Mouse (Mus musculus) brain, embryonic 14.5 days (tissue): ENCODE results near the gene Afdn. TPM values are rescaled to one million over a fixed set of nuclear protein-coding genes. Genes with fewer than 3 reads are reported as not detected.
A peak's percentile ranks its signal among the peaks of the same experiment; 100 is the strongest.

Experiments used
- DNase-seq: peaks from one replicate; pipeline ENCODE4 v3.0.0-alpha.2; 2011; ENCODE audit warnings: low read depth
- CTCF ChIP-seq: fragments of 200-500 bp; IDR thresholded peaks from 2 replicates; pipeline ENCODE4 v1.5.1; 2012; ENCODE audit warnings: inconsistent platforms, mild to moderate bottlenecking, moderate library complexity, borderline replicate concordance; ENCODE audit not compliant: insufficient read depth, insufficient read length; ENCODE audit errors: extremely low read depth
- POLR2A ChIP-seq: fragments of 200-500 bp; IDR thresholded peaks from 2 replicates; pipeline ENCODE4 v1.6.1; 2012; ENCODE audit warnings: mild to moderate bottlenecking, inconsistent platforms, borderline replicate concordance; ENCODE audit not compliant: poor library complexity, insufficient read depth, insufficient read length, severe bottlenecking; ENCODE audit errors: extremely low read depth
- polyA plus RNA-seq: library from polyadenylated mRNA; depleted of rRNA; stranded (reverse); fragments of >200 nt; gene quantifications from 2 replicates; pipeline ENCODE4 v1.2.3, GENCODE M21; 2012

Afdn gene
- polyA plus RNA-seq, 1 experiment: 138 TPM

DNA sequence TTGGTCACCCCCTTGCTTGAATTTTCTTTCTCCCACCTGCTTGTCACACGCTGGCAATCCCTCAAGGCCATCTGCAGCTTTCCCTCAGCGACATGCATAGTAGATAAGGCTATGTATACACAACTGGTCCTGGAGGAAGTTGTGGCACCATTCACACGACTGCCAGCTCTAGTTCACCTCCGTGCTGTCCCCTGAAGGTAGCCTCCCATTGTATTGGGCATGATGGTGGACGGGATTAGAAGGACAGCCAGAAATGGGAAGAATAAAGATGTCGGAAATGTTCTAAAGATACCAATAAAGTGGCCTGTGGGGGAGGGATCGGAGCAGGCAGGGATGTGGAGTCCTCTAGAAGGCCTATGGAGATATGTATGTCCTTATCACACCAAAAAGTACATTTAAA lies 18.7 kb upstream of the Afdn start:
- DNase-seq: no peak
- TF ChIP-seq CTCF: no peak
- TF ChIP-seq POLR2A: no peak

DNA sequence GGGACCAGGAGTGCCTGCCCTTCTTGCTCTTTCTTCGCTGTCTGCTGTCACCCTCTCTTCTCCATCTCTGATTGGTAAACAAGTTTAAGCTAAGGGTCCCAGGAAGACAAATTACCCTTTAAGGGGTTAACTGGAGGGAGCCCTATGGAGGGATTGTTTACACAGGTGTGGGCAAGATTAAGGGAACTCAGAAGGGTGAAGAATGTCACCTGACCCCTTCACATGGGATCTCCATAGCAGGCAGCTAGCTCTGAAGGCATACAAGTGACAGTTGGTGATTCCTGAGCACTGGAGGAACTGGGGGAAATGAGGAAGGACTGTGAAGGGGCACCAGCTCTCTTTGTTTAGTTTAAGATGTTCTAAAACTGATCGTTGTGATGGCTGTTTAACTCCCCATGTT lies 18.0 kb upstream of the Afdn start:
- DNase-seq: no peak
- TF ChIP-seq POLR2A (no peak), CTCF (no peak)

DNA sequence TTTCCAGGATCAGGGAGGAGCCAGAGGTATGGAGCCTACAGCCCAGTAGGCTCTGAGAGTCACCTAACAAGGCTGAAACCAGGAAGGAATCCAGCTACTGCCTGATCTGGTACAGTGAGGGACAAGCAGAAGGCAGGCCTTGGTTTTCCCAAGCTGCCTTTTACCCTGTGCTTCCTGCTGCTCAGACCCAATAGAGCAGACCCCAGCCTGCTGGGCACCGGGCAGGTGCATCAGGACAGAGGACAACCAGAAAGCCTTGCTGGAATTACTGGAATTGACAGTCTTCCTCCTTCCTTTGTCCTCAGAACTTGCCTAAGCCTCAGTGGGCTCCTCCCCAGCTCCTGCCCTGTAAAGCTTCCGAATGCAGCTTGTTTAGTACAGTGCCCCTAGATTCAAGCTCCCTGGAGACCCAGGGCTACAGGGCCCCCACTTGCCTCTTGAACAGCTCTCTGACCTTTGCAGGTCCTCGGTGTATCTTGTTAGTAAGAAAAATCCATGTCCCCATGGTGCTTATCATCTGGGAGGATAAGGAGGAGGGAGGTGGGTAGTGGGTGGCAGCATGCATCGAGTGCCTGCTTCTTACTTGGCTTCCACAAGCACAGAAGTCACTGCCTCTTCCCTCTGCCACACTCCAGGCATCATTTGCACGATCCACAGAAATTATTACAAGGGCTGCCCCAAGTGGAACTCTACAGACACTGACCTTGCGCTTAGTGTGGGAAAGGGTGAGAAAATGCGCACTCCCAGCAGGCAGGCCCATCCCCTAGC lies 17.2 kb upstream of the Afdn start:
- no peak for TF ChIP-seq POLR2A
- TF ChIP-seq CTCF: no peak
- no peak for DNase-seq

DNA sequence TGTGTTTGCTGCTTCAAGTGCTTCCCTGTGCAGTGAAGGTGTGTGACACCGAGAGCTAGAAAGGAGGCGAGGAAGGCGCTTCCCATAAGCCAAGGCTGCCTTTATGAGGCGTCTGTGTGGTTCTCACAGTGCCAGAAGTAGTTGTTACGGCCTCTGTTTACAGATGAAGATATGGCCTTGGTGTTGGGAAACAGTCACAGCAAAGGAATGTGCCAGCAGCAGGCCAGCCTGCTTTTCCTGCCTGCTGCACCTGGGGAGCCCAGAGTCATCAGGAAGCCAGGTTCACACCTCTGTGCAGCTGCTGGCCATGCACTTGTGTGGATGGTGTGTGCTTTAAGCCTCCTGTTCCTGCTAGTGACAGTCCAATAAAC lies 16.6 kb upstream of the Afdn start:
- DNase-seq: no peak
- no peak for TF ChIP-seq CTCF
- no peak for TF ChIP-seq POLR2A

DNA sequence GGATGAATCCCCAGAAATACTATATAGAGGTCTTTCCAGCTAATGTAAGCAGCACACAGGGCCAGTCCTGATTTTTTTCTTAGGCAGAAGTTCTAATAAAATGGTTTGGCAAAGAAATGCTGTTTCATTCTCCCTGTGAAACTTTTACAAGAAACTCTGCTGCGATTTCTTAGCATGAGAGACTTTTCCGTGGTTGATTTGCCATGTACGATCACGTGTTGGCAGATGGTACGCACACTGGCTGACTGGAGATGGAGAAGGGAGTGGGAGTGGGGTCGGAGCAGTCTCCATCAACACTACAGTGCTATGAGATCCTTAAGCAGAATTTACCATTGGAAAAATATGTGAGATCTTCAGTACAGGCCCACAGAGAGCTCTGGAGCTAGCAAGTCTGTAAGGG lies 16.1 kb upstream of the Afdn start:
- DNase-seq: peak; percentile 35
- TF ChIP-seq POLR2A (no peak), CTCF (no peak)

DNA sequence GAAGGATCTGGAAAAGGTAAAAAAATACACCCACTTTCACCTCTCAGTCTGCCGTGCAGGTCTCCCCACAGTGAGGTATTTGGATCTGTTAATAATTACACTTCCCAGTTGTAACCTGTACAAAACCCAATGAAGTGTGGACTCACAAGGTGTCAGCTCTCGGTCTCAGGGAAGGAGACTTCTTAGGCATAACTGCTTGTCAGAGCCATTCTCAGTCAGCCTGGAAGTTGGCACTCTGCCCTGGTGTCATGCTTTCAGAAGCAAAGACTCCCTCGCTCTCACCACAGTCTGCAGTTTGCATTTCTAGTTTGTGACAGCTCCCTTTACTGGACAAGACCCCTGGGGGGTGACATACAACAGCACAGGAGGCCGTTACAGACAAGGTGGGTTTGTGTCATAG lies 15.5 kb upstream of the Afdn start:
- peak; percentile 83 for DNase-seq
- TF ChIP-seq CTCF: no peak
- TF ChIP-seq POLR2A: no peak

DNA sequence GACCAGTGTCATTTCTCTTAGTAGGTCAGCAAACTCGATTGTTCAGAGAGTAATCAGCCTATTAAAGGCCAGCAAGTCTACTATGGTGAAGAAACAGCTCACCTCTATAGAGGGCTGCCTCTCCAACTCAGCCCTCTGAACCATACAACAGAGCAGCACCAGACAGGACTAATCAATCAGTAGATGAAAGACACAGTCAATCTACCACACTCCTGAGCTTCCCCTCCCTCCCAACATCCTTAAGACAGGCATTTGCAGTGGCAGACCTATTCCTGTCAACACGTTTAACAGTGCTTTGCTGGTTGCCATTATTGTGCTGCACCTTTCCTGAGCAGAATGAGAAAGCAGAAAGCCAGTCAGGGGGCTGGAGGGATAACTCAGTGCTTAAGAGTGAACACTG lies 15.0 kb upstream of the Afdn start:
- peak; percentile 72 for DNase-seq
- no peak for TF ChIP-seq CTCF
- TF ChIP-seq POLR2A: no peak

DNA sequence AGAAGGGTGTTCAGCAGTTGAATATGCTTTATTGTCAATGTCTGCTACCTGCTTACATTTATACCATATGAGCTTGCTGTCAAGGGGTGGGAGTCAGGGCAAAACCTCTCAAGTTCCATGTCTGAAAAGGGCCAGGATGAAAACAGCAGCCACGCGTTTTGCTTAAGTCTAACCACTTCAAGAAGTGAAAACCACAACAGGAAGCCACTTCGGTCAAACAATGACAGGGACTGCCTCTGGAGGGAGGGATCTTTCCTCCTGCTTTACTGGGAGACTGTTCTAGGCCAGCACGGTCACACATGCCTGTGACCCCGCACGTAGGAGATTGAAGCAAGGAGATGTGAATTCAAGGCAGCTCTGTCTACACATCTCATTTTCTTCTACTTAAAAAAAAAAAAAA lies 14.0 kb upstream of the Afdn start:
- no peak for DNase-seq

DNA sequence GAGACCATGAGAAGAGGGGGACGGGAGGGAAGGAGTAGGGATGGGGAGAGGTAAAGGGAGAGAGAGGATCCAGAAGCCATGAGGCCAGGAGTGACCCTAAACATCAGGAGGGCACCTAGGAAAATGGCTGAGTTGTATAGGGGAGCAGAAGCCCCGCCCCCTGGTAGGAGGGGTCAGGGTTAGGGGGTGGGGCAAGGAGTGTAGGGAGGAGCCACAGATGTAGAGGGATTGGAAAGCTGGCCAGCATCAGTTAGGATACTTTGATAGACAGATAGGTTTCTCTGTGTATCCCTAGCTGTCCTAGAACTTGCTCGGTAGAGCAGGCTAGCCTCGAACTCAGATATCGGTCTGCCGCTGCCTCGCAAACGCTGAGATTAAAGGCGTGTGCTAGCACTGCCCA lies 12.7 kb upstream of the Afdn start:
- TF ChIP-seq CTCF (no peak), POLR2A (no peak)
- no peak for DNase-seq

More for the DNA sequence above, 14.0 kb upstream of the Afdn start:
- TF ChIP-seq POLR2A (no peak), CTCF (no peak)

DNA sequence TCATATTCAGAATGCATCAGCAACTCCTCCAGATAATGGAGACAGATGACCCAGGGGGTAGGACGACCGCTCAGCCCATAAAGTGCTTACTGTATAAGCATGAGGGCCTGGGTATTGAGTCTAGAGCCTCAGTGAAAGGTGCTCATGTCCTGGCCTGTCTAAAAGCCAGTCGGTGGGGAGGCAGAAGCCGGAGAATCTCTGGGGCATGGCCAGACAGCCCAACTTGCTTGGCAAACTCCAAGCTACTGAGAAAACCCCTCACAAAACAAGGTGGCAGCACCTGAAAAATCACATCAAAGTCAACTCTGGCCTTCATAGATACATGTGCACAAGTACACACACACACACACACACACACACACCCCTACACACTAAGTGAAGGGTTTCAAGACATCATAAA lies 11.3 kb upstream of the Afdn start:
- DNase-seq: no peak
- TF ChIP-seq CTCF (no peak), POLR2A (no peak)

DNA sequence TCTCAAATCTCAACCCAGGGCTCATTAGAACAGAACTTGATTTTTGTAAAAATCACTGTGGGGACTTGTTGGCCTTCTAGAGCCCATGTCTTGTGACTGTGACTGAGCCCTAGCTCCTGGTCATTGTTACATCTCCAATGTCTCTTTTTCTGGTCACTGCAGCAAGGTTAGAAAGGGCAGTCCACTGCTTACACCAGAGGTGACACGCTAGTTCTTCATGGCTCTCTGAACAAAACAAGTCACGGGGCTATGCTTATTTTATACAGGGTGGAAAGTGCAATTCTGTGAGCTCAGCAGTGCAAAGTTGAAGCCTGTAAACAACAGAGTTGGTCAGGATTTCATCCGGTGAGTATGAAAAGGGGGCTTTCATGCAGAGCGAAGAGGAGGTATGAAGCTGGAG lies 6.4 kb upstream of the Afdn start:
- TF ChIP-seq POLR2A (no peak), CTCF (no peak)

DNA sequence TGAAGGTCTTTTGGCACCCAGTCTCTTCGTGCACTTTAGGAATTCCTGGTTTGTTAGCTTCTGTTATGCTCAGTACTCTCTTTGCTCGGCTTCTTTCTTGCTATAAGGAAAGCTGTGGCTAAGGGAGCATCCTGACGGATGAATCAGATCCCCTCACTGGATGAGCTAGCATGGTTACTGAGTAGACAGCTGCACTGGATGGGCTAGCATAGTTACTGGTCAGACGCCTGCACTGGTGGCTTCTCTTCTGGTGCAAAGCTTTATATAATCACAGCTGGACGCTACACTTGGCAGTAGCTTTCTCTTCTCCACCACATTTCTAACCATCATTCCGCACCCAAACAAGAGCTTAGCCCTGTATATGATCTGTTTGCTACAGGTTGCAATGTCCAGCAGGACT lies 5.4 kb upstream of the Afdn start:
- DNase-seq: no peak
- TF ChIP-seq POLR2A: no peak
- no peak for TF ChIP-seq CTCF

More for the DNA sequence above, 6.4 kb upstream of the Afdn start:
- DNase-seq: no peak
